Mouse (Mus musculus) small intestine, adult 2 months (tissue): Measurements from ENCODE around the gene Batf. TPM values are rescaled to one million over a fixed set of nuclear protein-coding genes. Genes with fewer than 3 reads are reported as not detected.
"Not testable (repeated sequence)": the region's sequence is repeated elsewhere in the genome, so short reads cannot be mapped to it uniquely, and the experiment has no call there.

ENCODE experiments used
- H3K27ac ChIP-seq: fragments of 200-500 bp; 2 replicates; pipeline ENCODE4 v1.5.1; 2012; ENCODE audit warnings: low read depth, low read length, control low read depth, inconsistent platforms; ENCODE audit not compliant: insufficient read depth
- H3K27me3 ChIP-seq: fragments of 200-500 bp; 2 replicates; pipeline ENCODE4 v1.6.1; 2012; ENCODE audit warnings: mild to moderate bottlenecking, moderate library complexity, low read length, inconsistent platforms; ENCODE audit not compliant: control insufficient read depth, insufficient read depth
- H3K36me3 ChIP-seq: fragments of 200-500 bp; 2 replicates; pipeline ENCODE4 v1.6.1; 2012; ENCODE audit warnings: mild to moderate bottlenecking, low read length, control low read depth, inconsistent platforms; ENCODE audit not compliant: control insufficient read depth, insufficient read depth
- H3K4me1 ChIP-seq: fragments of 200-500 bp; 2 replicates; pipeline ENCODE4 v1.6.1; 2012; ENCODE audit warnings: low read length, inconsistent platforms, mixed read lengths; ENCODE audit not compliant: control insufficient read depth, insufficient read depth, insufficient read length
- H3K4me3 ChIP-seq: fragments of 200-500 bp; 2 replicates; pipeline ENCODE4 v1.5.1; 2012; ENCODE audit warnings: low read depth, mild to moderate bottlenecking, control low read depth, inconsistent platforms, low read length, moderate library complexity
- CTCF ChIP-seq: fragments of 200-500 bp; IDR thresholded peaks from 2 replicates; pipeline ENCODE4 v1.5.1; 2012; ENCODE audit warnings: low read depth, mild to moderate bottlenecking, control low read depth, inconsistent platforms, low read length, moderate library complexity, mixed read lengths; ENCODE audit not compliant: insufficient replicate concordance, insufficient read length; ENCODE audit errors: extremely low read depth
- POLR2A ChIP-seq: fragments of 200-500 bp; IDR thresholded peaks from 2 replicates; pipeline ENCODE4 v1.6.1; 2012; ENCODE audit warnings: low read depth, mild to moderate bottlenecking, control low read depth, inconsistent platforms, low read length, moderate library complexity
- WGBS: fragments of 180-500 bp; shearing (Covaris S2); methylation state at CpG from one replicate; pipeline ENCODE4 v1.1.7; 2018; 5-methylcytosine and 5-hydroxymethylcytosine counted together
- polyA plus RNA-seq: library from polyadenylated mRNA; depleted of rRNA; stranded (reverse); fragments of >200 nt; gene quantifications from 2 replicates; pipeline ENCODE4 v1.2.3, GENCODE M21; 2012

Batf gene
- polyA plus RNA-seq, 1 experiment: 7.1 TPM

GRCm38 (mm10) chr12:85682328-85682727, 4.1 kb upstream of the Batf start:
- 40% methylated on average over 2 of the region's 2 CpGs for WGBS
- H3K4me1 ChIP-seq: no peaks in the 10 kb centered on the region

GRCm38 (mm10) chr12:85684411-85685275, 1.8 kb upstream of the Batf start:
- Histone ChIP-seq H3K4me1 (no peaks in the 10 kb centered on the region), H3K4me3 (no peak overlapping the region), H3K27me3 (no peaks in the 10 kb centered on the region), H3K36me3 (no peaks in the 10 kb centered on the region), H3K27ac (no peak overlapping the region)
- TF ChIP-seq CTCF (no peak), POLR2A (no peak)
- WGBS: 75% methylated on average over 16 of the region's 16 CpGs

More at GRCm38 (mm10) chr12:85682328-85682727, 4.1 kb upstream of the Batf start:
- Histone ChIP-seq H3K27ac (no peak overlapping the region), H3K36me3 (no peaks in the 10 kb centered on the region), H3K4me3 (no peak overlapping the region), H3K27me3 (no peaks in the 10 kb centered on the region)
- TF ChIP-seq CTCF: no peak; the same call in 1 of the 2 replicates
- TF ChIP-seq POLR2A: no peak

- no peak for TF ChIP-seq CTCF
- no peak for TF ChIP-seq POLR2A
- Histone ChIP-seq H3K4me3 (peak overlapping the region; percentile 90), H3K4me1 (no peaks in the 10 kb centered on the region), H3K36me3 (no peaks in the 10 kb centered on the region), H3K27ac (no peak overlapping the region), H3K27me3 (no peaks in the 10 kb centered on the region)
- 36% methylated on average over 7 of the region's 7 CpGs for WGBS
Measured at GRCm38 (mm10) chr12:85687217-85687533, 706 bp downstream of the Batf start.

GRCm38 (mm10) chr12:85687846-85688245, 1.4 kb downstream of the Batf start:
- TF ChIP-seq CTCF: no peak
- no peak for TF ChIP-seq POLR2A
- Histone ChIP-seq H3K36me3 (no peaks in the 10 kb centered on the region), H3K4me3 (no peak overlapping the region), H3K4me1 (no peaks in the 10 kb centered on the region), H3K27me3 (no peaks in the 10 kb centered on the region), H3K27ac (no peak overlapping the region)
- WGBS: 54% methylated on average over 6 of the region's 6 CpGs

GRCm38 (mm10) chr12:85695787-85696186, 9.3 kb downstream of the Batf start:
- Histone ChIP-seq H3K27ac (no peak overlapping the region), H3K36me3 (no peaks in the 10 kb centered on the region), H3K4me1 (peaks cover 7% of the 10 kb centered on the region; the same call in 1 of the 2 replicates), H3K4me3 (no peak overlapping the region), H3K27me3 (no peaks in the 10 kb centered on the region)
- TF ChIP-seq POLR2A (no peak), CTCF (no peak)
- WGBS: 30% methylated on average over 2 of the region's 2 CpGs

- WGBS: 85% methylated on average over 5 of the region's 5 CpGs
- H3K4me1 ChIP-seq: peaks cover 7% of the 10 kb centered on the region; the same call in 1 of the 2 replicates
- H3K27ac ChIP-seq: no peak overlapping the region
- H3K4me3 ChIP-seq: no peak overlapping the region
- no peaks in the 10 kb centered on the region for H3K36me3 ChIP-seq
- no peaks in the 10 kb centered on the region for H3K27me3 ChIP-seq
- TF ChIP-seq CTCF: no peak
- TF ChIP-seq POLR2A: no peak
Measured at GRCm38 (mm10) chr12:85696436-85696835, 10.0 kb downstream of the Batf start.

GRCm38 (mm10) chr12:85698179-85698578, 11.7 kb downstream of the Batf start:
- WGBS: 26% methylated on average over 15 of the region's 37 CpGs
- not testable (repeated sequence) for H3K27me3 ChIP-seq, H3K4me1 ChIP-seq, H3K36me3 ChIP-seq, H3K27ac ChIP-seq
- peak overlapping the region; percentile 30 for H3K4me3 ChIP-seq
